Mouse (Mus musculus) embryonic fibroblast, embryonic 13.5 days (primary cell): ENCODE results near the gene Znfx1.

Source experiments
- CTCF ChIP-seq: IDR thresholded peaks from 2 replicates; pipeline ENCODE4 v1.5.1; 2011; ENCODE audit warnings: mild to moderate bottlenecking, control low read depth, low read length, moderate library complexity, borderline replicate concordance; ENCODE audit not compliant: insufficient read depth
- POLR2A ChIP-seq: IDR thresholded peaks from 2 replicates; pipeline ENCODE4 v1.6.1; 2011; ENCODE audit warnings: low read depth, mild to moderate bottlenecking, control low read depth, low read length, moderate library complexity

DNA sequence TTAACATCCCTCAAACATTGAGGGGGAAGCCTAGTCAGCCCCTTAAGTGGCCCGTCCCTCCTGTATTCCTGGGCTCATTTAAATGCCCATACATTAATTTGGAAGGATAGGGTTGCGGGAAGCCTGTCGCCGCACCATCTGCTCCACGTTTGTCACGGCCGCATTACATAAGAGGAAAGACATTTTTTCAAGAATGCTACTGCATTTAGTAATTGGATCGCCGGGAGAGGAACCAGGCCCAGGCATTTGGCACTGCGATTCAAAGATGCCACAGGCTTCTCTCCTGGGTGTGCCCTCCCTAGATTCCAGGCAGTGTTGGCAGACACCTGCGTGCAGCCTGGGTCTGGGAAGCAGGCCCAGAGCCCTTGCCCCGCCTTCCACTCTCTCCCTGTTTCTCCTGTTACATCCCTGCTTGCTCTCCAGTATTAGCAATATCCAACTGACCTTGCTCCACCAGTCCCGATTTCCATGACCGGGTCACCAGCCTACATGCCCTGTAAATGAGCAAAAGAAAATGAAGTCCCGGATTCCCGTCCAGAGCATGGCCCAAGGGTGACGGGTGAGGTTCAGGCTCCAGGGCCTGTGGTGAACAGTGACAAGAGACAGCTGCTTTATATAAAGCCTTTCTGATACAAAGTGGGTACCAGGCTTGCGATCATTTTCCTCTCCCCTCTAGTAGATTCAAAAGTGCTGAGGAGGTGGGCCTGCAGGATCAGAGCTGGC, 16.9 kb upstream of the Znfx1 start:
- no peak for TF ChIP-seq CTCF
- TF ChIP-seq POLR2A: no peak
